Mouse (Mus musculus) left cerebral cortex, postnatal 10 days (tissue): ENCODE measurements around the gene Rpl36a. TPM values are rescaled to one million over a fixed set of nuclear protein-coding genes. Genes with fewer than 3 reads are reported as not detected.

Source experiments
- total RNA-seq, 2 experiments: library from RNA; stranded (reverse); gene quantifications; 2 replicates each; pipeline ENCODE4 v1.2.3; 2021

Rpl36a gene
- total RNA-seq, 2 experiments from 2014 or later, result 157 to 158 TPM

Other genes with a start within 250 kb of the Rpl36a start
- 10 to 100 TPM; 53.9 to 55.4 TPM for gene Drp2, start 181.1 kb upstream of the Rpl36a start, total RNA-seq
- not detected for gene Taf7l, start 109.2 kb upstream of the Rpl36a start, total RNA-seq
- gene Timm8a1, start 43.8 kb upstream of the Rpl36a start, total RNA-seq, result 10 to 100 TPM; 20.2 to 26.5 TPM
- 1 to 10 TPM in 1 of 2 experiments, under 1 TPM in 1; 0.93 to 1.6 TPM for gene Btk, start 2.1 kb upstream of the Rpl36a start, total RNA-seq
- 1 to 10 TPM; 8.8 to 9.2 TPM for gene Gla, start 15.5 kb downstream of the Rpl36a start, total RNA-seq
- 100 to 1,000 TPM; 132 to 133 TPM for gene Hnrnph2, start 15.5 kb downstream of the Rpl36a start, total RNA-seq
- 10 to 100 TPM; 51.3 to 51.5 TPM for gene Armcx4, start 100.9 kb downstream of the Rpl36a start, total RNA-seq
- 10 to 100 TPM; 58.2 to 72.7 TPM for gene Armcx1, start 132.3 kb downstream of the Rpl36a start, total RNA-seq
- gene Armcx6, start 165.8 kb downstream of the Rpl36a start, total RNA-seq, result 1 to 10 TPM; 7.0 to 8.9 TPM
- 10 to 100 TPM; 82.9 to 91.2 TPM for gene Armcx3, start 170.9 kb downstream of the Rpl36a start, total RNA-seq
- 10 to 100 TPM; 90.3 to 94.4 TPM for gene Armcx2, start 223.6 kb downstream of the Rpl36a start, total RNA-seq